Mouse (Mus musculus) adrenal gland, adult (tissue): ENCODE measurements at regions not wholly inside any gene's neighbourhood (a gene's known extent, or its start where the extent isn't known, plus 50 kb on each side); places are given as distances from the start of the nearest gene placed in this dataset.

Experiments
- DNase-seq, 2 experiments: peaks; one replicate each; pipeline ENCODE4 v3.0.0; 2022 to 2023; ENCODE audit warnings: low spot score in 1 of 2; ENCODE audit not compliant: inconsistent age in 2 of 2

DNA sequence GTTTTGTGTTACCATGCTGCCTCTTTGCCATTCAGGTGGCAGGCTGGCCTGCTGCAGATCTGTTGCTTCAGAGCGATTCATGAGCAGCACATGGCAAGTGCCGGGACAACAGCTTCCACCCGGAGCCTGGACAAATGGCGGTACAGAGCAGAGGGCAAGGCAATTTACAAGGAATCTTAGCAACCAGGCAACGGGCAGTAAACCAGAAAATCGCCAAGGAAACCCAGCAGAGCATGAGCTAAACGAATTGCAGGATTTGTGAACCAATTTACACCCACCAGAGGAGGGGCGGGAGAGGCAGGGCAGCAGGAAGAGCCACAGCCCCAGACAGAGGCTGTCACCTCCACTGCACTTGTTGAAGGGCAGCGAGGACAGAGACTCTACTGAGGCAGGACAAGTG, 60.5 kb upstream of the Loxl4 start:
- DNase-seq, result peak in 1 of 2 experiments; percentile 53

DNA sequence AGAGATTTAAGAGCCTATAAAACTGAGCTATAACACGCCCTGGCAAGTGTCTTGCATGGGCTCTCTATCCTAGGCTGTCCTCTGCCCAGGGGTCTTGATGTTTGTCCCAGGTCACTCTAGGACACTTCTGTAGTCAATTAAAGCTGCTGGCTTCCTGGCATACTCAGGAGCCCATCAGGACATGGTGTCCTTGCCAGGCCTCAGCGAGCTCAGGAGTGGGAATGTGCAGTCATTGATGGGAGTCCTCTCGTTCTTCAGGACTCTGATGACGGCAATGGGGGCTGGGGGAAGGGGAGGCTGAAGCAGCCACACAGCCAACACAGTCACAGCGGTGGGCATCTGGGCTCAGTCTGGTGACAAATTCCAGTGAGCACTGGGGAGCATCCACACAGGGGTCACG, 57.3 kb upstream of the Loxl4 start:
- DNase-seq, result no peak

DNA sequence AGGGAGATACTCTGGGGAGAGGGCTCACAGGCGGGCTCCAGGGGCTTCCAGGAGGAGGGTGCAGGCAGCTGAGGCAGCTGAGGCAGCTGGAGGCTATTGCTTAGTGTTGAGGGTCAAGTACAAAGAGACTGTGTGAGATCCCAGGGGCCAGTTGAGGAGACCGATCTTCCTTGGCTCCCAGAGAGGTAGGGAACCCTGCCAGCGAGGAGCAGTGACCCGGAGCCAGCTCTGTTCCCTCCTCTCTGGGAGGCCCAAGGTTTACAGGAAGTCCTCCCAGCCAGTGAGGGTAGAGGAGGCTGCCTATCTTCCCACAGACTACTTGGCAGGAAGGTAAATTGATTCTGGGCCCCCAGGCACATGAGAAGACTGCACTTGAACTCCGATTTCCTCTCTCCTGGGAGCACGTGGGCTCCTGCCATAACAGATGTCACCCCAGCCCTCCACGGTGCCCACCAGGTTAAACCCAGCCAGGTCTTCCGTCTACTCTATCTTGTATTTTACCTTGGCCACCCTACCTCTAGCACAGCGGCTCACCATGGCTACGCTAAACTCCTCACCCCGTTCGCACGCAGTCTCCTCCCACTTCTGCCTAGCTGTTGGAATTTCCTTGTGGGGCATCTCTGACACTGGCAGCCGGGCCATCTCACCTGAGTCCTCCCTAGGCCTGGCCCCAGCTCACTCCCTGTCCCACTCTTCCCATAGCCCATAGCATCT, 55.9 kb upstream of the Loxl4 start:
- peak; percentile 29 to 65 for DNase-seq

DNA sequence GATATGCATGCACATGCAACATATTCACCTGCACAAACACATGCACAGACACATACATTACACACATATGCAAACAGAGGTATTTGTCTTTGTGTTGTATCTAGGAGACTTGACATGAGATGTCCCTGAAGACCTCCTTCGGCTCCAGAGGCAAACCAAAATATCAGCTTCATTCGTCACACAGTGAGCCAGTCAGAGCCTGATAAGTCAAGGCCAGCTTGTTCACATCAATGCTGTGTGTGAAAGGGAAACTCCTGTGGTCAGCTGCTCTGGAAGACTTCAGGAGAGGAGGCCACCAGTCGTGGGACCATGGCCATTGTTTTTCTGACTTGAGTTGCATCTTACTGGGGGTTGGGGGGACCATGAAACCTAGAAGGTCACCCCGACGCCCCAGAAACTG, 54.3 kb upstream of the Loxl4 start:
- peak; percentile 36 to 55 for DNase-seq
